Mouse (Mus musculus) layer of hippocampus, adult 11-12 months (tissue): Measurements from ENCODE around the gene Btg4.
A peak's percentile ranks its signal among the peaks of the same experiment; 100 is the strongest.
"Not testable (repeated sequence)": the region's sequence is repeated elsewhere in the genome, so short reads cannot be mapped to it uniquely, and the experiment has no call there.

ENCODE experiments used
- DNase-seq: peaks from one replicate; pipeline ENCODE4 v3.0.0; 2022; ENCODE audit warnings: low spot score

The Btg4 gene

DNA sequence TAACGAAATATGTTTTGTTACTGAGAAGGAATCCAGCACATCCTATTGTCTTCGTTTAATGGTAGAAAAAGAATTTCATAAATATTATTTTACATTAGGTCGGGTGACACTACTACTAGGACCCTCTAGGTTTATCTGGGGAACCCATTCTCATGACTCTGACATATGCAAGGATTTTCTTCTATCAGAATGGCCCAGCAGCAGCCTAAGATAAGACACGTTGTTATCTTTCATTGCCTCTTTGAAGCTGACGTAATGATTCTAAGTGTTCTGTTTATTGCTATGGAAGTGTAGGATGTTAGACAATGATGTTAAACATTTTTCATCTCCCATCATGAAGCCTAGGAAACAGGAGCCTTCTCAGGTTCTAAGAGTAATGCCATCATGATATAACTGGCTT lies 33.0 kb downstream of the Btg4 start:
- DNase-seq: no peak

DNA sequence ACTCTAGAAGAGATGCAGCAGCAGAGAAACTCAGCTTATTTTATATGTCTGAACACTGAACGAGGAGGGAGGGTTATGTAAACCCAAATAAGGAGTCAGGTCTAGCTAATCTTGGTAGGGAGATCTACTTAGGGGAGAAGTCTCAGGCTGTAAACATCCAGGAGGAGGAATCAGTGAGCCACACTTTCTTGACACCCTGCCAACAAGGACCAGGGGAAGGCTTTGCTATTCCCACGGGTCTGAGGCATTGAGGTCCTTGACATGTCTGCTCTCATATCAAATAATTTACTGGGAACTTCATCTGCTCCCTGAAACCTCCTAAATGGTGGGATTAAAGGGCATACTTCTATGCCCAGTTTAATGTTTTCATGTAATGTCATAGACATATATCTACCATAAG lies 35.6 kb downstream of the Btg4 start:
- DNase-seq: no peak

DNA sequence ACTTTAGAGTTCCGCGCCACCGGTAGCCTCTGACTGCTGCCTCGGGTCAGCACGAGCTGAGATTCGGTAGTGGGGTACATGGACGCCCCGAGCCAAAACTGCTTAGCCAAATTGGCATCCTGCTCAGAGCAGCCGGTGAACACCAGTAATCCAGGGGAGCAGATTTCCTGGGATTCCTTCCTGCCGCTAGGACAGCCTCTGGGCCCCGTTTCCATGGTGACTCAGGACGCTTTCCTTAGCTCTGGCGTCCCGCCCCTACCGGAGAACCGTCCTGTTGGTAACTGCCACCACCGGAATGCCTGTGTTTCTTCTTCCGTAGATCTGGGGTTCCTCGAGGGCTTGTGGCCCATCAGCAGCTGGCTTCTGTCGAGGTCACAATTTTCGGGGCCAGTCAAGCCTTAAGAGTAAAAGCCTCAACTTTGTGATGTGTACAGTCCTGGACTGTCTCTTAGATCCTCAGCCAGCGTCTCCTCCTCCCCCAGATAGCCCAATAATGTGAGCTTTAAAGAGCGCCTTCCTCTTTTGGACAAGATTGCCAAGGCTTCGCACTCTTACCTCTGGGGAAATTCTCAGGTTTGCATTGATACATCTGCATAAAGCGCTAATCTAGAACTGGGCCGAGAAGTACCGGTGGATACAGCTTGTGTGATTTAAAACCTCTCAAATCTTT lies 41.2 kb downstream of the Btg4 start, which contains the start of gene 4833427G06Rik:
TSS of gene 4833427G06Rik (minus strand) at position 323 of the 670 bp plus-strand sequence.
- peak; percentile 19 for DNase-seq

- peak; percentile 19 for DNase-seq
Measured at GRCm38 (mm10) chr9:51102963-51103807, 42.5 kb downstream of the Btg4 start.

- peak; percentile 6 for DNase-seq
Measured at GRCm38 (mm10) chr9:51103808-51104514, 43.3 kb downstream of the Btg4 start.

DNA sequence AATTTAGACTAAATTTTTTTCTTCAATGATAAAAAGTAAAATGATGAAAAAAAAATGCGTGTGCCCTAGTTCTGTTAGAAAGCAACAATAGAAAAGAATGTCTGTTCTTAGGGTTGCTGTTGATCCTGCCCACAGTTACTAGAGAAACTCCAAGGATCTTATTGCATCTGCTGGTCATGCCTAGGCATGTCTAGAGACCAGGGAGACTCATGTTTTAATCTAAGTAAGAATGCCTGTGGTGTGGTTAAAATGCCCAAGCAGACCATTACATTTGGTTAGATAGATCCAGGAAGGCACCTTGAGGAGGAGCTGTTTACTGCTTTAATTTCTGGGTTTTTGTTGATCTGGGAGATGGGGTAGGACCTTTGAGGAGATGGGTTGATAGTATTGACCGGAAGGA lies 45.0 kb downstream of the Btg4 start:
- DNase-seq: no peak

DNA sequence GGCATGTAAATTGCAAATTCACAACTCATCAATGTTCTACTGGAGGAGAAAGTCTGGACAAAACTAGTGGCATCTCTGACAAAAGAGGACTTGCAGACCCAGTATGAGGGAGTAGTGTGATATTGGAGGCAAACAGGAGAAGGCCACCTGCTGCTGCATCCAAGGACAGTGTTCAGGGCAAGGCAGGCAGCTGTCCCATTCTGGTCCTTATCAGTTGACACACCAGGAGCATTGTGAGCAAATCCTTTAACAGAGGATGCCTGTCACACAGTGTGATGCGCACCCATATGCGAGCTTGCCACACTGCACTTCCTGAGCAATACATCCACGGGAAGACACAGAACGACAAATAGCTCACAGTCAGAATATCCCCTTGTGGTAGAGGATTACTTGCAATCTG lies 54.1 kb downstream of the Btg4 start:
- DNase-seq: no peak

DNA sequence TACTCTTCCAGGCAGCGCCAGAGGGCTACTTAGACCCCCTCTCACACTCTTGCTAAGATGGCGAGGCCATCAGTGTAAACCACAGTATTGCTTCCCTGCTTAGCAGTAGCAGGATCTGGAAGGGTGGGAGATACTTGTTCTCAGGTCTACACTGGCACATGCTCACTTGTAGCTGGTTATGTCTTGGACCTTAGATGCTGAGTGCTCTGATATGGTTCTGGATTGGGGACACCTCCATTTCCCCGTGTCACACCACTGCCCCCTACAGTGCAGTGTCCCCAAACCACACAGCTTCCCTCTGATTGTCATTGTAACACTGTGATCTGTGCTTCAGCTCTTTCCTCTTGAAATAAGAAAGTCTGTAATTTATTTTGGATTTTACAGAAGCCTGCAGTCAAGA lies 76.3 kb downstream of the Btg4 start:
- DNase-seq: peak; percentile 23

DNA sequence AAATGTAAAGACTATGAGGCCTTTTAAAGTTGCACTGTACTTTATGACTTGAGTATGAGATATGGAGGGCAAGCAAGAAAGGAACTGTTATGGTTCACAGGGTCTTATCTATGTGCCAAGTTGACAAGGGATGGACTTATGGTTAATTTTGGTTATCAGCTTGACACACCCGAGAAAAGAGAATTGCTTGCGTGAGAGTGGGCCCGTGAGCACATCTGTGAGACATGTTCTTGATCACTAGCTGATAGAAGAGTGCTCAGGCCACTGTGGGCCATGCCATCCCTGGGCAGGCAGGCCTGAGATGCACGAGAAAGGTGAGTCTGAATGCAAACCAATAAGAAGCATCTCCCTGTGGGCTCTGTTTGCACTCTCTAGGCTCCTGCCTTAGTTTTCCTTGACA lies 76.7 kb downstream of the Btg4 start:
- no peak for DNase-seq

- no peak for DNase-seq
Measured at GRCm38 (mm10) chr9:51137836-51138235, 77.1 kb downstream of the Btg4 start.

- no peak for DNase-seq
Measured at GRCm38 (mm10) chr9:51138301-51138700, 77.6 kb downstream of the Btg4 start.

GRCm38 (mm10) chr9:51139401-51139800 lies 78.7 kb downstream of the Btg4 start:
- not testable (repeated sequence) for DNase-seq

DNA sequence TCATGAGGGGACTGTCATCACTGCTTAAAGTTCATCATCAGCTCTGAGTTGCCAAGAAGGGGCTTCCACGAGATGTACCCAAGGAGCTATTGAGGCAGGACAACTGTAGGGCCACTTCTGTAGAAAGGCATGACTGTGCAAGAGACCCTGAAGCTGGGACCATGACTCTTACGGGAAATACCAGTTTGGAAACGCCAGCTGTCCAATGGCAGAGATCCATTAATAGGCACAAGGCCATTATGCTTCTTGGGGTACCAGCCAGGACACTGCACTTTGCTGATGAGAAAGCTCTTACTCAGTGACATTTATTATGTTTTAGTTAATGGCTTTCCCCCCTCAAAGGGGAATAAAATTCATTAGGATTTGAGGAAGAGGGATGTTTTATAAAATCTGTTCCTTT lies 80.0 kb downstream of the Btg4 start:
- no peak for DNase-seq

DNA sequence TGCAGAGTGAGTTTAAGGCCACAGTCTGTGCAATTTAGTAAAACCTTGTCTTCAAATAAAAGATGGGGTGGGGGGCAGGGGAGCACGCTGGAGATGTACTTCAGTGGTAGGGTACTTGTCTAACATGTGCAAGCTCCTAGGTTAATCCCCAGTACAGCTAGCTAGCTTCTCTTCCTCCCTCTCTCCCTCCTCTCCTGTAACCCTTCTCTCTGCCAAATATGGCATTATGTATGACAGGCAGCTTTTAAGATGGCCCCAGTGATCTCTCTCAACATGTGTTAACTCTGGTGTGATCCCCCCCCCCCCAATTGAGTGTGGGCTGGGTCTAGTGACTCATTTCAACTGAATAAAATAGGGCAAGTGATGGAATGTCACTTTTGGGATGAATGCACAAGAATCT lies 82.7 kb downstream of the Btg4 start:
- no peak for DNase-seq

DNA sequence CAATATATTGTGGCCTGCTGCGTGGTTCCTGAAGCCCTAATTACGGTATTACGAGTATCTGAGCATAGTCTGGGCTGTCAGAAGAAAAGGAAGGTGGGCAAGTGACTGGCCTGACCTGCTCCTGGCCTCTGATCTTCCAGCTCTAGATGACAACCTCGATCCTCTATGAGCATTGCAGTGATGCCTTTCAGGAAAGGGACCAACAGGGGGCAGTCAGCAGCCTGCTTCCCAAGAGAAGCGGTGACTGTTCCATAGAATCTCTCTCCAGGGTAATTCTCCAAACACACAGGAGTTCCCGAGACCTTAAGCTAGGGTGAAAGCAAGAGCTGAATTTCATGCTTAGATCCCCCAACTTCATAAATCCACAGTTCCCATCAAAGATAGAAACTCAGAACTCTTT lies 83.5 kb downstream of the Btg4 start:
- DNase-seq: no peak

DNA sequence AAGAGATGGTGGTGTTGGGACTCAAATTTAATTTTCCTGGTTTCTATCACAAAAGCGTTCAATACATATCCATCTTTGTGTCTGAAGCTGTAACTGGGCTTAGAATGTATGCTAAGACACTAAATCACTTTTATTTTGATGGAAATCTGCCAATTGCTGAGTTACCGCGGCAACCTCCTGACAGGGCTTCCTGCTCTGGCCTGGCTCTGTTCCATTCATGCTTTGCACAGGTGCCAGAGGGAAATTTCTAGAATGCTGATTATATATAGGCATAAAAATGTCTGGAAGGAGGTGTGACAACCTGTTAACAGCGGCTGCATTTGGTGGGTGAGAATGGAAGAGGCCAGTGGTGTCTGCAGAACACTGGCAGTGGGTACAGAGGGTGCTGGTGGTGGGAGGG lies 85.8 kb downstream of the Btg4 start:
- no peak for DNase-seq

DNA sequence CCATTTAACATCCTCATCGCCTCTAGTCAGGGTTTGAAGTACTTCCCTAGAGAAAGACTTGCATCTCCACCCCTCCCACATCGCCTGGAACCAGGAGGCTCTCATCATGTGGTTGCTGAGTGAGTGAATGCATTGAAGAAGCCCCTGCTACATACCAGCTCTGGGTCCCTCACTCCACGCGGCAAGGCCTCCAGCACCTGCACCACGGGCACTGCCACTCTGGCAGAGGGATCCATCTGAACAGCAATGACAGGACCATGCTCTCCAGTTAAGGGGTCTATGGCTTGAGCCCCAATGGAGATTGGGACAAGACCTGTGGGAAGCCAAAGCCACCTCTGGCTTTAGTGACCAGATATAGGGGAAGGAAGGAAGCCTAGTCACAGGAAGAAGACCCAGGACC lies 86.6 kb downstream of the Btg4 start:
- DNase-seq: no peak

- DNase-seq: peak; percentile 74
Measured at GRCm38 (mm10) chr9:51152079-51152752, 91.5 kb downstream of the Btg4 start.

- peak; percentile 85 for DNase-seq
Measured at GRCm38 (mm10) chr9:51161771-51162388, 101.2 kb downstream of the Btg4 start.

DNA sequence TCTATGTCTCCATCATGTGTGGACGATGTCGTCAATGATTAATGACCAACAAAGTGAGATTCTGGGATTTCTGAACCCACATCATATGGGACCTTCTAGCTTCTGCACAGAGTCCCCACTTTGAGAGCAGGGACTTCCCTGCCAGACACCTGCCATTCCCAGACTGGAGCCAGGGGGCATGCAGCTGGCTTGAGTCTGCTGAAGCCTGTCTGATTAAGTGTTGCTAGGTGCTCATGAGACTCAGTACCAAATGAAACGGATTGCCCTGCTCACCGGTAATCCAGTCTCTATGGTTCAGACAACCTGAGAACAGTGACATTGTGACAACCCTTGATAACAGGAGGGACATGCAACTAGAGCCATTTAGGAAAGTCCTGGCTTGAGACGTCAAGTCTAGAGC lies 103.3 kb downstream of the Btg4 start:
- DNase-seq: no peak

DNA sequence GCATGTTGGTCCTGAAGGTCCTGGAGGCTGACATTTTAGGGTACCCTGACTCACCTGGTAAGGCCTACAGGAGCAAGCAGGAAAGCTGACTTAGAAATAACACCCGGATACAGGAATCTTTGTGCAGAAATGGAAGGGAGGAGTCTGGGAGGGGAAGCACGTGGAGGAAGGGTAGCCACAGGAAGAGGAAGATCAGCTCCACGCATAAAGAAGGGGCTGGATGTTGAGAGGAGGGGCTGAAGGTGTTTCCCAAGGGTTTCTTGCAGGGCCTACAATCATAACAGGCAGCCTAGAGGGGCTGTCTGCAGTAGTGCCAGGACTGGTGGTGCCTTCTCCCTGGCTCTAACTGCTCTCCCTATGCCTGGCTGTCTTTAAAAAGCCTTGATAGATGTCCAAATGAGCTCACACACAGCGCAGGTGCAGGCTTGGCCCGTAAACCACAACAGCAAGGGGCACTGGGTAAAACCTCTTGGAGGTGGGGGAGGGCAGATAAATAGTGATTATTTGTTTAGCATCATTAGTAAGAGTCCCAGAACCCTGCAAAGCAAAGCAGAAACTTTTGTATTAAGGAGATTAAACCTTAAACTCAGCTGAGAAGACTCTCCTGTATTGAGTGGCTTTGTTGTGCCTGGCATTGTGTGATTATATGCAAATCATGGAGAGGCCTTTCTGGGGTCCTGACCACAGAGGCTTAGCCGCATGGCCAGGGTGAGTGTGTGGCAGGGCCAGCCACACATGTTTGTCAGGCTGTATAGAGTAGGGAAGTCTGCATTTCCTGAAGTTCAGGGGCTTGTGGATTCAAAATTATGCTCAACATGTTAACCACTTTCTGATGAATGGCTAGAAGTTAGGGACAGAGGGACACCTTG lies 104.8 kb downstream of the Btg4 start, which contains the start of gene Gm32742:
TSS of gene Gm32742 (minus strand) at position 206 of the 869 bp plus-strand sequence.
- DNase-seq: no peak
